Mouse (Mus musculus): ENCODE results near the gene Srgn. TPM values are rescaled to one million over a fixed set of nuclear protein-coding genes. Genes with fewer than 3 reads are reported as not detected.

Gene Srgn
- total and polyA plus RNA-seq, 2 experiments from 2014 or later: 15.5 to 19.3 TPM

- Histone ChIP-seq H3K9me3 (ENCODE audit: low read length) (no peaks in the 10 kb centered on the region), H3K9ac (replicated peaks; ENCODE audit: low read length, poor library complexity, severe bottlenecking) (no peak overlapping the region), H3K27me3 (ENCODE audit: insufficient read depth, low read length) (no peaks in the 10 kb centered on the region), H3K27ac (ENCODE audit: low read depth, low read length) (no peak overlapping the region), H3K4me2 (ENCODE audit: low read depth, low read length, poor library complexity, severe bottlenecking) (no peak overlapping the region), H3K36me3 (ENCODE audit: insufficient read depth, low read length) (no peaks in the 10 kb centered on the region), H3K4me1 (ENCODE audit: insufficient read depth, low read length) (no peaks in the 10 kb centered on the region), H3K4me3 (ENCODE audit: low read depth, low read length) (no peak overlapping the region)
- ATAC-seq (ENCODE audit: low FRiP score): no peak
- no peak for TF ChIP-seq CTCF (IDR thresholded peaks at IDR 0.05)
- WGBS: 95% methylated on average over 4 of the region's 4 CpGs
- DNase-seq (ENCODE audit: low spot score): no peak
These were observed 17.1 kb upstream of the Srgn start for GRCm38 (mm10) chr10:62544316-62544715.

- Histone ChIP-seq H3K9ac (replicated peaks; ENCODE audit: low read length, poor library complexity, severe bottlenecking) (no peak overlapping the region), H3K27ac (ENCODE audit: low read depth, low read length) (no peak overlapping the region), H3K9me3 (ENCODE audit: low read length) (no peaks in the 10 kb centered on the region), H3K27me3 (ENCODE audit: insufficient read depth, low read length) (no peaks in the 10 kb centered on the region), H3K4me1 (ENCODE audit: insufficient read depth, low read length) (no peaks in the 10 kb centered on the region), H3K4me3 (ENCODE audit: low read depth, low read length) (no peak overlapping the region), H3K4me2 (ENCODE audit: low read depth, low read length, poor library complexity, severe bottlenecking) (no peak overlapping the region), H3K36me3 (ENCODE audit: insufficient read depth, low read length) (no peaks in the 10 kb centered on the region)
- 81% methylated on average over 12 of the region's 12 CpGs for WGBS
- no peak for ATAC-seq (ENCODE audit: low FRiP score)
- DNase-seq (ENCODE audit: low spot score): no peak
- no peak for TF ChIP-seq CTCF (IDR thresholded peaks at IDR 0.05)
These were observed 16.2 kb upstream of the Srgn start for GRCm38 (mm10) chr10:62543399-62543808.

DNA sequence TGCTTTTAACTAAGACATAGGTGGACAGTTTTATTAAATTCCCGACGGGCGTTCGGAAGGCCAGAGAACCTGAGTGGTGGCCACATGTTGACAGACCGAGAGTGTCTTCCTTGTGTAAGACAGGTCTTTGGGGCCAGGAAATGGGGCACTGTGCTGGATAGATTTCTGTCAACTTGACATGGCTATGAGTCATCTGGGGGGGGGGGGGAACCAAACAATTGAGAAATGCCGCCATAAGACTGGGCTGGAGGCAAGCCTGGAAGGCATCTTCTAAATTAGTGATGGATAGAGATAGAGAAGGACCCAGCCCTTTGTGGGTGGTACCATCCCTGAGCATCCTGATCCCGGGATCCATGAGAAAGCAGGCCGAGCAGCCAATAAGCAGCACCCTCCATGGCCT lies 15.7 kb upstream of the Srgn start:
- H3K4me3 ChIP-seq (ENCODE audit: low read depth, low read length): no peak overlapping the region
- no peak for TF ChIP-seq CTCF (IDR thresholded peaks at IDR 0.05)
- no peaks in the 10 kb centered on the region for H3K4me1 ChIP-seq (ENCODE audit: insufficient read depth, low read length)
- H3K9ac ChIP-seq (replicated peaks; ENCODE audit: low read length, poor library complexity, severe bottlenecking): no peak overlapping the region
- no peaks in the 10 kb centered on the region for H3K36me3 ChIP-seq (ENCODE audit: insufficient read depth, low read length)
- 91% methylated on average over 8 of the region's 8 CpGs for WGBS
- H3K4me2 ChIP-seq (ENCODE audit: low read depth, low read length, poor library complexity, severe bottlenecking): no peak overlapping the region
- no peaks in the 10 kb centered on the region for H3K9me3 ChIP-seq (ENCODE audit: low read length)
- DNase-seq (ENCODE audit: low spot score) (no peak), ATAC-seq (ENCODE audit: low FRiP score) (no peak)
- H3K27ac ChIP-seq (ENCODE audit: low read depth, low read length): no peak overlapping the region
- H3K27me3 ChIP-seq (ENCODE audit: insufficient read depth, low read length): no peaks in the 10 kb centered on the region

GRCm38 (mm10) chr10:62542507-62542906 lies 15.3 kb upstream of the Srgn start:
- TF ChIP-seq CTCF (IDR thresholded peaks at IDR 0.05): no peak
- ATAC-seq (ENCODE audit: low FRiP score) (no peak), DNase-seq (ENCODE audit: low spot score) (no peak)
- Histone ChIP-seq H3K27ac (ENCODE audit: low read depth, low read length) (no peak overlapping the region), H3K9me3 (ENCODE audit: low read length) (no peaks in the 10 kb centered on the region), H3K36me3 (ENCODE audit: insufficient read depth, low read length) (no peaks in the 10 kb centered on the region), H3K9ac (replicated peaks; ENCODE audit: low read length, poor library complexity, severe bottlenecking) (no peak overlapping the region), H3K4me2 (ENCODE audit: low read depth, low read length, poor library complexity, severe bottlenecking) (no peak overlapping the region), H3K27me3 (ENCODE audit: insufficient read depth, low read length) (no peaks in the 10 kb centered on the region), H3K4me3 (ENCODE audit: low read depth, low read length) (no peak overlapping the region), H3K4me1 (ENCODE audit: insufficient read depth, low read length) (no peaks in the 10 kb centered on the region)
- WGBS: 89% methylated on average over 12 of the region's 12 CpGs

DNA sequence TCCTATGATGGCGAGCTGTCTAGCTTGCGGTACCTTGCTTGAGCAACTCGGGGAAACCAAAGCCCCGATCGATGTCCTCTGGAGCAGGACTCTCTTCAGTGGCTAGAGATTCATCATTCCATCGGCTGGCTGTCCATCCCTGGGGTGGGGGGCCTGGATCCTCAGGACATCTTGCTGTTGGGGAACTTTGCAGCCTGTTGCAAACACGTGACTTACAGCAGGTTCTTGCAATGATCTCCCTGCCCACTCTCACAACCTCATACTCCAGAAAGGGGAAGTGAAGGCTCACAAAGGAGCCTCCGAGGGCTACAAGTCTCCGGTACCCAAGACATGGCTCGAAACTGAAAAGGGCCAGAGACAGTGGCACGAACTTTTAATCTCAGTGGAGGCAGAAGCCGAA lies 14.2 kb upstream of the Srgn start:
- Histone ChIP-seq H3K9me3 (ENCODE audit: low read length) (no peaks in the 10 kb centered on the region), H3K27ac (ENCODE audit: low read depth, low read length) (no peak overlapping the region), H3K4me1 (ENCODE audit: insufficient read depth, low read length) (no peaks in the 10 kb centered on the region), H3K9ac (replicated peaks; ENCODE audit: low read length, poor library complexity, severe bottlenecking) (no peak overlapping the region), H3K27me3 (ENCODE audit: insufficient read depth, low read length) (no peaks in the 10 kb centered on the region), H3K36me3 (ENCODE audit: insufficient read depth, low read length) (no peaks in the 10 kb centered on the region), H3K4me2 (ENCODE audit: low read depth, low read length, poor library complexity, severe bottlenecking) (no peak overlapping the region), H3K4me3 (ENCODE audit: low read depth, low read length) (no peak overlapping the region)
- no peak for TF ChIP-seq CTCF (IDR thresholded peaks at IDR 0.05)
- no peak for ATAC-seq (ENCODE audit: low FRiP score)
- no peak for DNase-seq (ENCODE audit: low spot score)
- 91% methylated on average over 12 of the region's 12 CpGs for WGBS

GRCm38 (mm10) chr10:62540800-62541199 lies 13.5 kb upstream of the Srgn start:
- Histone ChIP-seq H3K36me3 (ENCODE audit: insufficient read depth, low read length) (no peaks in the 10 kb centered on the region), H3K27me3 (ENCODE audit: insufficient read depth, low read length) (no peaks in the 10 kb centered on the region), H3K4me1 (ENCODE audit: insufficient read depth, low read length) (no peaks in the 10 kb centered on the region), H3K9ac (replicated peaks; ENCODE audit: low read length, poor library complexity, severe bottlenecking) (no peak overlapping the region), H3K4me2 (ENCODE audit: low read depth, low read length, poor library complexity, severe bottlenecking) (no peak overlapping the region), H3K27ac (ENCODE audit: low read depth, low read length) (no peak overlapping the region), H3K9me3 (ENCODE audit: low read length) (no peaks in the 10 kb centered on the region), H3K4me3 (ENCODE audit: low read depth, low read length) (no peak overlapping the region)
- no peak for TF ChIP-seq CTCF (IDR thresholded peaks at IDR 0.05)
- no peak for ATAC-seq (ENCODE audit: low FRiP score)
- 78% methylated on average over 3 of the region's 3 CpGs for WGBS
- DNase-seq (ENCODE audit: low spot score): no peak

Measured in midbrain, postnatal 0 days (tissue).